Mouse (Mus musculus): ENCODE measurements at regions not wholly inside any gene's neighbourhood (a gene's known extent, or its start where the extent isn't known, plus 50 kb on each side); places are given as distances from the start of the nearest gene placed in this dataset.

DNA sequence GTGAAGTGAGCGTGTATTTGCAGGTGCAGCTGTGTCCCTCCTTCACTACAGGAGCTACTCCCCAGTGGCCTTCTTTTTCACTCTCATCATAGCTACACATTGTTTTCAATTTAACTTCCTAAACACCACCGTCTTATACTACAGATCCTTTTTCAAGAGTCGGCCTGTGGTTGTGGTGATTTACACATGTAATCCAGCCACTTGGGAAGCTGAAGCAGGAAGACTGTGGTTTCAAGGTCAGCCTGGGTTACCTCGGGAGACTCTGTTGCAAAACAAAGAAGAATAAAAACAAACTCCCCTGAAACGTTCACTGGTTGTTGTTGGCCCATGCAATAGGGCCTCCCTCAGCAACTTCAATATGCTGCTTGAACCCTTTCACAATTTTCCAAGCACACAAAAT is 153.8 kb upstream of the Kcnh8 start:
- TF ChIP-seq CTCF (IDR thresholded peaks at IDR 0.05; ENCODE audit: low read depth) (no peak), EP300 (IDR thresholded peaks at IDR 0.05; ENCODE audit: low read depth) (no peak)

Measured in heart, postnatal 0 days (tissue).